Mouse (Mus musculus) olfactory bulb, adult 2 months (tissue): ENCODE data around the gene Hist1h3c.

Experiments used
- CTCF ChIP-seq: fragments of 200-500 bp; IDR thresholded peaks from 2 replicates; pipeline ENCODE4 v1.5.1; 2012; ENCODE audit warnings: low read depth, mild to moderate bottlenecking, low read length, moderate library complexity; ENCODE audit not compliant: insufficient read depth
- POLR2A ChIP-seq: fragments of 200-500 bp; IDR thresholded peaks from 2 replicates; pipeline ENCODE4 v1.6.1; 2012; ENCODE audit warnings: mild to moderate bottlenecking, low read depth, low read length, moderate library complexity; ENCODE audit not compliant: insufficient read depth

DNA sequence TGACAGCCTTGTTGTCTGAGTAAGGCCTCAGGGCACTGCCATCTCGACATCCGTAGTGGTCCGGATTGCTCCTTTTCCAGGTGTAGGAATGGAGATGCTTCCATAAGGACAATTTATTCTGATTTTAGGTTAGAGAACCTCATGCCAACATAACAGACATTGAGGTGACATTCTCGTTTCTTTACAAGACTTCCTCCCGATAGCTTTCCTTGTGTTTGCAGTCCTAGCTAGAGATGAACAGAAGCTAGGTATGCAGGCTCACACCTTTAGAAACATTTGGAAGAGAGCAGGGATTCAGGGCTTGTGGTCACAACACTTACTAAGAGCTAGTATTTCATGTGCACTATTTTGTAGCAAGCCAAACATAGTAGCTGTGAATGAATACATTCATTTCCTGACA is 2.2 kb downstream of the Hist1h3c start:
- no peak for TF ChIP-seq POLR2A
- no peak for TF ChIP-seq CTCF
